Mouse (Mus musculus) CH12.LX (cell line): ENCODE measurements at regions not wholly inside any gene's neighbourhood (a gene's known extent, or its start where the extent isn't known, plus 50 kb on each side); places are given as distances from the start of the nearest gene placed in this dataset.

Source experiments
- DNase-seq: peaks from one replicate; pipeline ENCODE4 v3.0.0-alpha.2; 2013; ENCODE audit errors: extremely low read depth
- H3K27ac ChIP-seq: 2 replicates; pipeline ENCODE4 v1.5.1; 2012; ENCODE audit warnings: low read depth, mild to moderate bottlenecking, control low read depth, moderate library complexity; ENCODE audit not compliant: insufficient read depth
- H3K27me3 ChIP-seq: replicated peaks from 2 replicates; pipeline ENCODE3; 2012; ENCODE audit warnings: inconsistent platforms
- H3K36me3 ChIP-seq, 2 experiments: replicated peaks in 1 of 2; 2 replicates each; pipeline versions ENCODE3 to v1.6.1; 2012; ENCODE audit warnings: inconsistent platforms in 1 of 2, low read length in 1 of 2, mild to moderate bottlenecking in 1 of 2, mixed read lengths in 1 of 2, moderate library complexity in 1 of 2; ENCODE audit not compliant: control insufficient read depth in 1 of 2, insufficient read depth in 1 of 2
- H3K4me1 ChIP-seq, 2 experiments: 2 replicates each; pipeline ENCODE4 v1.6.1; 2012; ENCODE audit warnings: inconsistent platforms in 1 of 2, moderate library complexity in 1 of 2; ENCODE audit not compliant: insufficient read depth in 2 of 2, control insufficient read depth in 1 of 2
- H3K4me2 ChIP-seq: 2 replicates; pipeline ENCODE4 v1.6.1; 2012; ENCODE audit warnings: low read depth, mild to moderate bottlenecking, control low read depth; ENCODE audit not compliant: poor library complexity, insufficient read depth, severe bottlenecking
- H3K4me3 ChIP-seq, 3 experiments: fragments of 150-350 bp in 1 of 3; sonication (generic) in 1 of 3; replicated peaks in 1 of 3; 2 replicates each; pipeline versions ENCODE3 to v1.5.1; 2011 to 2012; ENCODE audit warnings: low read depth in 2 of 3, low read length in 2 of 3, mild to moderate bottlenecking in 2 of 3, moderate library complexity in 2 of 3, control low read depth in 1 of 3, improper control_type of control experiment in 1 of 3, inconsistent platforms in 1 of 3, mixed read lengths in 1 of 3; ENCODE audit not compliant: poor library complexity in 1 of 3
- H3K79me2 ChIP-seq: replicated peaks from 2 replicates; pipeline ENCODE4 v1.6.1; 2012; ENCODE audit warnings: mild to moderate bottlenecking, moderate library complexity; ENCODE audit not compliant: control insufficient read depth, poor library complexity, insufficient read depth, severe bottlenecking; ENCODE audit errors: extremely low read depth
- H3K9ac ChIP-seq: 2 replicates; pipeline ENCODE4 v1.6.1; 2012; ENCODE audit warnings: low read depth, mild to moderate bottlenecking, control low read depth, moderate library complexity; ENCODE audit not compliant: insufficient read depth
- H3K9me3 ChIP-seq: replicated peaks from 2 replicates; pipeline ENCODE3; 2012; ENCODE audit warnings: low read length, inconsistent platforms, mixed read lengths
- BHLHE40 ChIP-seq: IDR thresholded peaks from 2 replicates; pipeline ENCODE4 v1.6.1; 2011; ENCODE audit warnings: mild to moderate bottlenecking, low read depth, low read length, improper control_type of control experiment
- CHD1 ChIP-seq: IDR thresholded peaks from 2 replicates; pipeline ENCODE4 v1.6.1; 2012; ENCODE audit warnings: low read depth, low read length, improper control_type of control experiment, inconsistent platforms
- CHD2 ChIP-seq: IDR thresholded peaks from 2 replicates; pipeline ENCODE4 v1.6.1; 2011; ENCODE audit warnings: low read length, improper control_type of control experiment
- CTCF ChIP-seq, 2 experiments: IDR thresholded peaks in 1 of 2; conservative IDR thresholded peaks in 1 of 2; 2 replicates each; pipeline ENCODE4 v1.5.1; 2011 to 2012; ENCODE audit warnings: low read depth in 2 of 2, low read length in 2 of 2, improper control_type of control experiment in 1 of 2, inconsistent platforms in 1 of 2, mild to moderate bottlenecking in 1 of 2, moderate library complexity in 1 of 2
- E2F4 ChIP-seq: IDR thresholded peaks from 2 replicates; pipeline ENCODE4 v1.6.1; 2011; ENCODE audit warnings: low read depth, low read length, improper control_type of control experiment; ENCODE audit not compliant: insufficient replicate concordance
- EP300 ChIP-seq: IDR thresholded peaks from 2 replicates; pipeline ENCODE4 v1.6.1; 2011; ENCODE audit warnings: low read length, improper control_type of control experiment
- ETS1 ChIP-seq: conservative IDR thresholded peaks from 2 replicates; pipeline ENCODE4 v1.6.1; 2012; ENCODE audit warnings: low read depth, mild to moderate bottlenecking, inconsistent platforms, low read length, improper control_type of control experiment, moderate library complexity
- GABPA ChIP-seq: IDR thresholded peaks from 2 replicates; pipeline ENCODE4 v1.6.1; 2012; ENCODE audit warnings: low read depth, low read length, improper control_type of control experiment, inconsistent platforms; ENCODE audit not compliant: insufficient replicate concordance
- HCFC1 ChIP-seq: IDR thresholded peaks from 2 replicates; pipeline ENCODE4 v1.6.1; 2012; ENCODE audit warnings: low read depth, mild to moderate bottlenecking, inconsistent platforms, low read length, improper control_type of control experiment
- IRF4 ChIP-seq: IDR thresholded peaks from 2 replicates; pipeline ENCODE4 v1.6.1; 2014; ENCODE audit warnings: low read depth, mild to moderate bottlenecking, inconsistent platforms, low read length, improper control_type of control experiment
- JUN ChIP-seq: IDR thresholded peaks from 2 replicates; pipeline ENCODE4 v1.6.1; 2011; ENCODE audit warnings: low read depth, mild to moderate bottlenecking, low read length, improper control_type of control experiment, moderate library complexity; ENCODE audit not compliant: insufficient read depth
- JUND ChIP-seq: conservative IDR thresholded peaks from 2 replicates; pipeline ENCODE4 v1.6.1; 2011; ENCODE audit warnings: low read depth, low read length, improper control_type of control experiment
- KAT2A ChIP-seq: IDR thresholded peaks from 2 replicates; pipeline ENCODE4 v1.6.1; 2012; ENCODE audit warnings: low read length, improper control_type of control experiment, inconsistent platforms; ENCODE audit not compliant: insufficient replicate concordance
- MAFK ChIP-seq: IDR thresholded peaks from 2 replicates; pipeline ENCODE4 v1.6.1; 2011; ENCODE audit warnings: low read length, improper control_type of control experiment; ENCODE audit not compliant: insufficient replicate concordance
- MAX ChIP-seq: IDR thresholded peaks from 2 replicates; pipeline ENCODE4 v1.6.1; 2011; ENCODE audit warnings: low read length, improper control_type of control experiment
- MXI1 ChIP-seq: IDR thresholded peaks from 2 replicates; pipeline ENCODE4 v1.6.1; 2011; ENCODE audit warnings: mild to moderate bottlenecking, low read depth, low read length, improper control_type of control experiment
- MYC ChIP-seq: IDR thresholded peaks from 2 replicates; pipeline ENCODE4 v1.6.1; 2011; ENCODE audit warnings: low read depth, mild to moderate bottlenecking, improper control_type of control experiment, low read length
- NELFE ChIP-seq: IDR thresholded peaks from 2 replicates; pipeline ENCODE4 v1.6.1; 2011; ENCODE audit warnings: low read depth, low read length, improper control_type of control experiment
- NRF1 ChIP-seq: IDR thresholded peaks from 2 replicates; pipeline ENCODE4 v1.6.1; 2014; ENCODE audit warnings: low read depth, mild to moderate bottlenecking, inconsistent platforms, low read length, improper control_type of control experiment, moderate library complexity
- PAX5 ChIP-seq: IDR thresholded peaks from 2 replicates; pipeline ENCODE4 v1.6.1; 2012; ENCODE audit warnings: low read length, inconsistent platforms, mixed read lengths
- POLR2A ChIP-seq: IDR thresholded peaks from 2 replicates; pipeline ENCODE4 v1.6.1; 2011; ENCODE audit warnings: low read depth, mild to moderate bottlenecking, improper control_type of control experiment, low read length
- POLR2AphosphoS2 ChIP-seq: IDR thresholded peaks from 2 replicates; pipeline ENCODE4 v1.6.1; 2011; ENCODE audit warnings: low read depth, low read length, improper control_type of control experiment
- RAD21 ChIP-seq: IDR thresholded peaks from 2 replicates; pipeline ENCODE4 v1.6.1; 2011; ENCODE audit warnings: low read depth, mild to moderate bottlenecking, low read length, improper control_type of control experiment, moderate library complexity
- RCOR1 ChIP-seq: conservative IDR thresholded peaks from 2 replicates; pipeline ENCODE4 v1.6.1; 2012; ENCODE audit warnings: low read depth, mild to moderate bottlenecking, inconsistent platforms, low read length, improper control_type of control experiment
- SIN3A ChIP-seq: IDR thresholded peaks from 2 replicates; pipeline ENCODE4 v1.6.1; 2012; ENCODE audit warnings: low read length, improper control_type of control experiment, inconsistent platforms
- SMC3 ChIP-seq: IDR thresholded peaks from 2 replicates; pipeline ENCODE4 v1.6.1; 2011; ENCODE audit warnings: low read depth, low read length, improper control_type of control experiment
- TBP ChIP-seq: conservative IDR thresholded peaks from 2 replicates; pipeline ENCODE4 v1.6.1; 2011; ENCODE audit warnings: low read depth, low read length, improper control_type of control experiment
- TCF12 ChIP-seq: IDR thresholded peaks from 2 replicates; pipeline ENCODE4 v1.6.1; 2014; ENCODE audit warnings: low read depth, mild to moderate bottlenecking, inconsistent platforms, low read length, improper control_type of control experiment
- UBTF ChIP-seq: IDR thresholded peaks from 2 replicates; pipeline ENCODE4 v1.6.1; 2012; ENCODE audit warnings: low read depth, mild to moderate bottlenecking, inconsistent platforms, low read length, improper control_type of control experiment, moderate library complexity
- USF1 ChIP-seq: IDR thresholded peaks from 2 replicates; pipeline ENCODE4 v1.6.1; 2014; ENCODE audit warnings: low read depth, mild to moderate bottlenecking, inconsistent platforms, low read length, improper control_type of control experiment
- USF2 ChIP-seq: conservative IDR thresholded peaks from 2 replicates; pipeline ENCODE4 v1.6.1; 2011; ENCODE audit warnings: low read depth, low read length, improper control_type of control experiment
- ZC3H11A ChIP-seq: IDR thresholded peaks from 2 replicates; pipeline ENCODE4 v1.6.1; 2012; ENCODE audit warnings: low read depth, mild to moderate bottlenecking, inconsistent platforms, low read length, improper control_type of control experiment
- ZKSCAN1 ChIP-seq: IDR thresholded peaks from 2 replicates; pipeline ENCODE4 v1.6.1; 2012; ENCODE audit warnings: low read depth, inconsistent platforms, low read length, improper control_type of control experiment, borderline replicate concordance
- ZMIZ1 ChIP-seq: IDR thresholded peaks from 2 replicates; pipeline ENCODE4 v1.6.1; 2012; ENCODE audit warnings: low read depth, mild to moderate bottlenecking, inconsistent platforms, low read length, improper control_type of control experiment
- ZNF384 ChIP-seq: IDR thresholded peaks from 2 replicates; pipeline ENCODE4 v1.6.1; 2012; ENCODE audit warnings: low read depth, low read length, improper control_type of control experiment, inconsistent platforms
- dilution Hi-C: fragments of 300-500 bp; cut with MboI; formaldehyde crosslinking; loops from 2 replicates; pipeline ENCODE4 v1.14.3; 2020; ENCODE audit warnings: low sequenced_read_pairs; ENCODE audit not compliant: extremely low pct_unique_long_range_greater_than_20kb, extremely low pct_ligation_motif_present
- in situ Hi-C: fragments of 300-500 bp; cut with MboI; formaldehyde crosslinking; loops from 3 replicates; pipeline ENCODE4 v1.14.3; 2019; ENCODE audit warnings: low sequenced_read_pairs, low pct_ligation_motif_present, low pct_unique_long_range_greater_than_20kb, mixed read lengths

DNA sequence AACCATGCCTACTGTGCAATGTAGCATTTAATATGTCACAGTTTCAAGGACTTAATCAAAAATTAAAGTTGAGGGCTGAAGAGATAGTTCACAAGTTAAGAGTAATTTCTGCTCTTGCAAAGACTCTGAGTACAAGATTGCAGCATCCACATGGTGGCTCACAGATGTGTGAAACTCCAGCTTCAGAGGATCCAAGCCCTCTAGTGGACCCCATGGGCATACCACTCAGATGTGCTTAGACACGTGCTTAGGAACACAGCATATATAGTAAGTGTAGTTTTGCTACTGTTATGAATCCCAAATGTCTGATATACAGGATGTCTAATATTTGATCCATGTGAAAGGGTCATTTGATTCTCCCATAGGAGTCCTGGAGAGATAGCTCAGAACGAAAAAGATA is 55.0 kb upstream of the Mad2l1 start:
- no peaks in the 10 kb centered on the region for H3K27me3 ChIP-seq
- no peak overlapping the region for H3K4me2 ChIP-seq
- H3K36me3 ChIP-seq, result no peaks in the 10 kb centered on the region
- H3K9ac ChIP-seq, result no peak overlapping the region
- in situ Hi-C loops (no loop called here), dilution Hi-C loops (no loop called here)
- TF ChIP-seq NELFE, result peak; percentile 35; the same call in 1 of the 2 replicates
- no peak for TF ChIP-seq JUND
- TF ChIP-seq POLR2AphosphoS2, result no peak
- no peak for TF ChIP-seq USF2
- TF ChIP-seq IRF4, result no peak
- TF ChIP-seq UBTF, result no peak
- TF ChIP-seq ZC3H11A, result no peak
- TF ChIP-seq CTCF (conservative IDR thresholded peaks at IDR 0.05 in 1 of 2, IDR thresholded peaks at IDR 0.05 in 1 of 2; ENCODE audit: low read depth in 2 of 2, low read length in 2 of 2), result peak; percentile 59 to 80
- TF ChIP-seq ZNF384, result no peak
- no peak for TF ChIP-seq USF1
- TF ChIP-seq EP300, result no peak
- peak; percentile 65 for TF ChIP-seq BHLHE40
- no peak for TF ChIP-seq KAT2A
- TF ChIP-seq MYC, result peak; percentile 90
- peak; percentile 32 for TF ChIP-seq RAD21
- TF ChIP-seq SIN3A, result no peak
- TF ChIP-seq ETS1, result no peak
- TF ChIP-seq SMC3, result peak; percentile 56
- no peak for TF ChIP-seq E2F4
- no peak for TF ChIP-seq TBP
- TF ChIP-seq MAX, result peak; percentile 85
- TF ChIP-seq MXI1, result no peak
- no peak for TF ChIP-seq TCF12
- no peak for TF ChIP-seq RCOR1
- no peak for TF ChIP-seq CHD1
- TF ChIP-seq GABPA, result no peak
- TF ChIP-seq POLR2A, result no peak
- TF ChIP-seq PAX5, result no peak
- TF ChIP-seq CHD2, result no peak
- no peak for TF ChIP-seq NRF1
- no peak for TF ChIP-seq ZMIZ1
- no peak for TF ChIP-seq ZKSCAN1
- no peak for TF ChIP-seq HCFC1
- TF ChIP-seq JUN, result no peak
- TF ChIP-seq MAFK, result no peak
- no peaks in the 10 kb centered on the region for H3K4me1 ChIP-seq
- peak; percentile 63 for DNase-seq
- H3K79me2 ChIP-seq, result no peaks in the 10 kb centered on the region
- no peak overlapping the region for H3K4me3 ChIP-seq
- H3K9me3 ChIP-seq, result no peaks in the 10 kb centered on the region
- no peak overlapping the region for H3K27ac ChIP-seq
